Mouse (Mus musculus): ENCODE results near the gene Foxp2.

DNA sequence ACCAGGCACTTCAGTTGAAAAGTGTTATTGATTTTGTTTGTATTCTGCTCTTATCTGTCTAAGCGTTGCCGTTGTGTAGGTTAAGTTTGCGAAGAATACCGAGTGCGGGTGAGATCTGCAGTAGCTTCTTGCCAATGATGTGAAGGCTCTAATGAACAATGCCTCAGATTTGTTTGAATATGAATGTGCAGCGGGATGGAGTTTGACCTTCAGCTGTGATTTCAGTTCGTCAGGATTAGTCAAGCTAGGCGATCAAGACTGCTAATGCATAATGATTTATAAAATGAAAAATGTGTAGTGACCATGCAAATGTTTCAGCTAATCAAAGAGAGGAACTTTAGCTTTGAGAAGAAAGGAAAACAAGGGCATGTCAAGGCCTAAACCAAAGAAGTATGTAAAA, 469.1 kb downstream of the Foxp2 start:
- TF ChIP-seq POLR2A (IDR thresholded peaks at IDR 0.05; ENCODE audit: control insufficient read depth, low read depth, low read length) (no peak), CTCF (IDR thresholded peaks at IDR 0.05; ENCODE audit: control insufficient read depth, insufficient read depth, insufficient replicate concordance, low read depth, low read length) (no peak)

All from testis, adult 2 months (tissue).